Mouse (Mus musculus): ENCODE measurements around the gene Dact3. TPM values are rescaled to one million over a fixed set of nuclear protein-coding genes. Genes with fewer than 3 reads are reported as not detected.

Gene Dact3
- polyA plus RNA-seq, 1 experiment = 1.7 TPM

- Histone ChIP-seq H3K4me3 (replicated peaks; ENCODE audit: control insufficient read depth, low read depth, low read length) (peak overlapping the region; percentile 64), H3K27ac (ENCODE audit: control insufficient read depth, insufficient read depth, low read depth, low read length, poor library complexity) (peak overlapping the region; percentile 92), H3K4me1 (ENCODE audit: control insufficient read depth, insufficient read depth, low read length) (peaks cover 15% of the 10 kb centered on the region)
- TF ChIP-seq CTCF (IDR thresholded peaks at IDR 0.05; ENCODE audit: control insufficient read depth, insufficient read depth, low read length) = no peak
- 0 out of 2 replicates have a peak, but pooled peaks have one; percentile 26 for TF ChIP-seq POLR2A (IDR thresholded peaks at IDR 0.05; ENCODE audit: borderline replicate concordance, control insufficient read depth, low read depth, low read length)
- WGBS = 30% methylated on average over 11 of the region's 11 CpGs
Measured at GRCm38 (mm10) chr7:16908859-16909258, 33.7 kb downstream of the Dact3 start.

GRCm38 (mm10) chr7:16909909-16910308 lies 34.8 kb downstream of the Dact3 start:
- 6% methylated on average over 10 of the region's 10 CpGs for WGBS
- no peak for TF ChIP-seq CTCF (IDR thresholded peaks at IDR 0.05; ENCODE audit: control insufficient read depth, insufficient read depth, low read length)
- TF ChIP-seq POLR2A (IDR thresholded peaks at IDR 0.05; ENCODE audit: borderline replicate concordance, control insufficient read depth, low read depth, low read length) = no peak
- H3K4me3 ChIP-seq (replicated peaks; ENCODE audit: control insufficient read depth, low read depth, low read length) = peak overlapping the region; percentile 4
- H3K4me1 ChIP-seq (ENCODE audit: control insufficient read depth, insufficient read depth, low read length) = peaks cover 13% of the 10 kb centered on the region
- H3K27ac ChIP-seq (ENCODE audit: control insufficient read depth, insufficient read depth, low read depth, low read length, poor library complexity) = peak overlapping the region; percentile 92

GRCm38 (mm10) chr7:16911904-16912303 lies 36.8 kb downstream of the Dact3 start:
- no peak for TF ChIP-seq CTCF (IDR thresholded peaks at IDR 0.05; ENCODE audit: control insufficient read depth, insufficient read depth, low read length)
- no peak for TF ChIP-seq POLR2A (IDR thresholded peaks at IDR 0.05; ENCODE audit: borderline replicate concordance, control insufficient read depth, low read depth, low read length)

GRCm38 (mm10) chr7:16912360-16912759 lies 37.2 kb downstream of the Dact3 start:
- H3K4me1 ChIP-seq (ENCODE audit: control insufficient read depth, insufficient read depth, low read length) = peaks cover 3% of the 10 kb centered on the region
- 48% methylated on average over 6 of the region's 6 CpGs for WGBS
- TF ChIP-seq CTCF (IDR thresholded peaks at IDR 0.05; ENCODE audit: control insufficient read depth, insufficient read depth, low read length) (no peak), POLR2A (IDR thresholded peaks at IDR 0.05; ENCODE audit: borderline replicate concordance, control insufficient read depth, low read depth, low read length) (no peak)

More at GRCm38 (mm10) chr7:16911904-16912303, 36.8 kb downstream of the Dact3 start:
- H3K27ac ChIP-seq (ENCODE audit: control insufficient read depth, insufficient read depth, low read depth, low read length, poor library complexity) = peak overlapping the region; percentile 18; the same call in 1 of the 2 replicates
- peaks cover 8% of the 10 kb centered on the region for H3K4me1 ChIP-seq (ENCODE audit: control insufficient read depth, insufficient read depth, low read length)
- H3K4me3 ChIP-seq (replicated peaks; ENCODE audit: control insufficient read depth, low read depth, low read length) = no peak overlapping the region
- 40% methylated on average over 3 of the region's 3 CpGs for WGBS

GRCm38 (mm10) chr7:16913806-16914452 lies 38.8 kb downstream of the Dact3 start:
- Histone ChIP-seq H3K4me3 (replicated peaks; ENCODE audit: control insufficient read depth, low read depth, low read length) (no peak overlapping the region), H3K4me1 (ENCODE audit: control insufficient read depth, insufficient read depth, low read length) (peaks cover 2% of the 10 kb centered on the region; the same call in 1 of the 2 replicates), H3K27ac (ENCODE audit: control insufficient read depth, insufficient read depth, low read depth, low read length, poor library complexity) (no peak overlapping the region)
- TF ChIP-seq CTCF (IDR thresholded peaks at IDR 0.05; ENCODE audit: control insufficient read depth, insufficient read depth, low read length) (peak; percentile 89), POLR2A (IDR thresholded peaks at IDR 0.05; ENCODE audit: borderline replicate concordance, control insufficient read depth, low read depth, low read length) (no peak)
- WGBS = 32% methylated on average over 10 of the region's 10 CpGs

More at GRCm38 (mm10) chr7:16912360-16912759, 37.2 kb downstream of the Dact3 start:
- H3K27ac ChIP-seq (ENCODE audit: control insufficient read depth, insufficient read depth, low read depth, low read length, poor library complexity) = peak overlapping the region; percentile 18; the same call in 1 of the 2 replicates
- no peak overlapping the region for H3K4me3 ChIP-seq (replicated peaks; ENCODE audit: control insufficient read depth, low read depth, low read length)

- Histone ChIP-seq H3K27ac (ENCODE audit: control insufficient read depth, insufficient read depth, low read depth, low read length, poor library complexity) (no peak overlapping the region), H3K4me3 (replicated peaks; ENCODE audit: control insufficient read depth, low read depth, low read length) (no peak overlapping the region), H3K4me1 (ENCODE audit: control insufficient read depth, insufficient read depth, low read length) (peaks cover 3% of the 10 kb centered on the region)
- no peak for TF ChIP-seq CTCF (IDR thresholded peaks at IDR 0.05; ENCODE audit: control insufficient read depth, insufficient read depth, low read length)
- TF ChIP-seq POLR2A (IDR thresholded peaks at IDR 0.05; ENCODE audit: borderline replicate concordance, control insufficient read depth, low read depth, low read length) = no peak
- 90% methylated on average over 18 of the region's 18 CpGs for WGBS
Measured at GRCm38 (mm10) chr7:16914453-16915343, 39.6 kb downstream of the Dact3 start.

GRCm38 (mm10) chr7:16915461-16916340 lies 40.6 kb downstream of the Dact3 start:
- WGBS = 95% methylated on average over 32 of the region's 32 CpGs
- Histone ChIP-seq H3K4me1 (ENCODE audit: control insufficient read depth, insufficient read depth, low read length) (peaks cover 3% of the 10 kb centered on the region), H3K4me3 (replicated peaks; ENCODE audit: control insufficient read depth, low read depth, low read length) (no peak overlapping the region), H3K27ac (ENCODE audit: control insufficient read depth, insufficient read depth, low read depth, low read length, poor library complexity) (no peak overlapping the region)
- no peak for TF ChIP-seq CTCF (IDR thresholded peaks at IDR 0.05; ENCODE audit: control insufficient read depth, insufficient read depth, low read length)
- no peak for TF ChIP-seq POLR2A (IDR thresholded peaks at IDR 0.05; ENCODE audit: borderline replicate concordance, control insufficient read depth, low read depth, low read length)

All from bone marrow, adult 2 months (tissue).